ENCODE assay signal across 8 mouse cellular contexts in the genomic region with DNA sequence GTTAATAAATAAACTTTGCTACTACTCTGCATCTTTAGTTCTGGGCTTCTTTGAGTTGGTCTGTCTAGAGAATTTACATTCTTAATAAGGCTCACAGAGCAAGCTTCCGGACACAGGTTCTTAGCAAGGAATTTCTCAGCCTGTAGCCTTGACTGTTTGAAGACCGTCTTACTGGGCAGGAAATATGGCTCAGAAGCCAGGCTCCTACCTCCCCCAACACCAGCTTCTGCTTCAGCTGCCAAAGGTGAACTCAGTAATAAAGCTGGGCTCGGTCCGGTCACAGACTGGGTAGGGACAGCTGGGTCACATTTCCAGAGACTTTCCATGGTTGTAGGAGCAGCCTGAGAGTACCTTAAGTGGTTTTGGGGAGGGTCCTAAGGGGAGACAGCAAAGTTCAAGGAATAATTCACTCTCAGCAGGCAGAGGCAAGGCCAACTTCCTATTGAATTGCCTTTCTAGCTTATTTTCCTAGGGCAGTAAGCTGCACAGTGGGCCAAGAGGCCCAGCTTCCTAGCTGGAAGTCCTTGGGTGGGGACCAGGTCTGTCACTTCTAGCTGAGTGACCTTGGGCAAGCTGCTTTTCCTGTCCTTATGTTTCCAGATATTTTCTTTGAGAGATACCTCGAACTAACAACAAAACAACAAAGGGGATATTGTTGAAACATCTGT. TPM values are rescaled to one million over a fixed set of nuclear protein-coding genes. Genes with fewer than 3 reads are reported as not detected.
DNase-seq lines count a peak whose midpoint lies in the region; ATAC-seq and TF ChIP-seq lines count a peak whose summit lies in the region.

No protein-coding gene starts in this region.

- no peaks in the 10 kb centered on the region for H3K36me3 ChIP-seq in lung, embryonic 15.5 days
- H3K36me3 ChIP-seq in heart, embryonic 14.5 days (ENCODE audit: control insufficient read depth, insufficient read depth, low read length): no peaks in the 10 kb centered on the region

- peak overlapping the region; percentile 91 for H3K4me2 ChIP-seq in lung, embryonic 15.5 days
- H3K4me2 ChIP-seq in heart, embryonic 14.5 days (ENCODE audit: low read length): peak overlapping the region; percentile 98; the same call in 1 of the 2 replicates

- H3K9ac ChIP-seq in lung, embryonic 15.5 days: no peak overlapping the region
- H3K9ac ChIP-seq in heart, embryonic 14.5 days (ENCODE audit: low read length): 0 out of 2 replicates have a peak overlapping the region, but pooled peaks have one; percentile 1

- peaks cover 13% of the 10 kb centered on the region for H3K27me3 ChIP-seq in lung, embryonic 15.5 days
- peaks cover 43% of the 10 kb centered on the region for H3K27me3 ChIP-seq in heart, embryonic 14.5 days (ENCODE audit: control insufficient read depth, insufficient read depth, low read length)

- ATAC-seq in lung, embryonic 15.5 days (ENCODE audit: borderline replicate concordance, extremely low read depth, low FRiP score, low TSS enrichment): no peak
- ATAC-seq in heart, embryonic 14.5 days (ENCODE audit: insufficient number of reproducible peaks, insufficient read depth, low FRiP score, low read depth): no peak
- ATAC-seq in megakaryocyte, adult 5-6 weeks (ENCODE audit: poor library complexity, severe bottlenecking): no peak

- H3K4me3 ChIP-seq in lung, embryonic 15.5 days: no peak overlapping the region; the same call in 1 of the 2 replicates
- 0 out of 4 replicates have a peak overlapping the region, but pooled peaks of 1 of the 2 experiments have one; percentile 3 for H3K4me3 ChIP-seq in heart, embryonic 14.5 days (ENCODE audit: control insufficient read depth in 1 of 2, insufficient read depth in 1 of 2, low read depth in 1 of 2, low read length in 2 of 2)
- H3K4me3 ChIP-seq in olfactory bulb, adult 2 months (ENCODE audit: insufficient read depth, low read depth, low read length): 0 out of 2 replicates have a peak overlapping the region, but pooled peaks have one; percentile 1

- peaks cover 35% of the 10 kb centered on the region for H3K4me1 ChIP-seq in lung, embryonic 15.5 days
- H3K4me1 ChIP-seq in heart, embryonic 14.5 days (ENCODE audit: control insufficient read depth in 2 of 2, insufficient read depth in 2 of 2, low read length in 2 of 2): peaks cover 10 to 24% of the 10 kb centered on the region in 2 experiments
- peaks cover 18% of the 10 kb centered on the region for H3K4me1 ChIP-seq in olfactory bulb, adult 2 months (ENCODE audit: control insufficient read depth, insufficient read depth, low read length)

- DNase-seq in lung, postnatal 36 days: no peak
- peak; percentile 59 for DNase-seq in kidney, postnatal 14 days
- DNase-seq in urinary bladder, postnatal 14 days (ENCODE audit: low spot score): no peak
- no peak for DNase-seq in gastrocnemius, adult 18-20 months (ENCODE audit: low spot score)

- 45% methylated on average over 5 of the region's 5 CpGs for WGBS in lung, embryonic 15.5 days
- 50% methylated on average over 5 of the region's 5 CpGs for WGBS in heart, embryonic 14.5 days
- WGBS in olfactory bulb, adult 2 months: 58% methylated on average over 5 of the region's 5 CpGs

- no peak for TF ChIP-seq CTCF in olfactory bulb, adult 2 months (IDR thresholded peaks at IDR 0.05; ENCODE audit: insufficient read depth, low read depth, low read length)

- H3K27ac ChIP-seq in lung, embryonic 15.5 days: peak overlapping the region; percentile 82
- peak overlapping the region; percentile 73 to 78 for H3K27ac ChIP-seq in heart, embryonic 14.5 days (replicated peaks in 1 of 2; ENCODE audit: control insufficient read depth in 1 of 2, insufficient read depth in 1 of 2, low read depth in 2 of 2, low read length in 2 of 2)
- H3K27ac ChIP-seq in olfactory bulb, adult 2 months (ENCODE audit: insufficient read depth, low read depth, low read length): peak overlapping the region; percentile 50; the same call in 1 of the 2 replicates

- TF ChIP-seq POLR2A in olfactory bulb, adult 2 months (IDR thresholded peaks at IDR 0.05; ENCODE audit: insufficient read depth, low read depth, low read length): no peak

- H3K9me3 ChIP-seq in lung, embryonic 15.5 days: no peaks in the 10 kb centered on the region
- H3K9me3 ChIP-seq in heart, embryonic 14.5 days (ENCODE audit: control insufficient read depth, low read length): no peaks in the 10 kb centered on the region

RNA-seq across cellular contexts. Expression of gene Limch1, which starts 3.0 kb away (rescaled TPM):
- 74.0 and 77.2 TPM in 2 replicates for polyA plus RNA-seq in lung, embryonic 15.5 days (2015; fragmentation: Nextera tagmentation; extraction: Ambion mirVana)
- polyA plus RNA-seq in heart, embryonic 14.5 days (2014; fragmentation: Nextera tagmentation; extraction: Ambion mirVana): 28.2 and 30.9 TPM in 2 replicates
- polyA plus RNA-seq in olfactory bulb, adult 2 months (2012; ENCODE audit: insufficient read depth, insufficient read length, low replicate concordance, missing spikeins): not detected in 2 replicates
- 0.07 and 0.32 TPM in 2 replicates for total RNA-seq in megakaryocyte, adult 5-6 weeks (2015)
- total RNA-seq in megakaryocyte, adult 5-6 weeks (2017): 0.20 TPM in 1 of 2 replicates, not detected in the other
- 100 to 1,000 TPM; 111 to 119 TPM for total RNA-seq in gastrocnemius, adult 18-20 months (2021)
